Mouse (Mus musculus) G1E (cell line): ENCODE data around the gene Tubd1. TPM values are rescaled to one million over a fixed set of nuclear protein-coding genes. Genes with fewer than 3 reads are reported as not detected.

Experiments
- ATAC-seq: 2 replicates; pipeline ENCODE4 v1.8.0; 2016; ENCODE audit warnings: mild to moderate bottlenecking; ENCODE audit not compliant: insufficient number of reproducible peaks, poor library complexity, low FRiP score, severe bottlenecking; ENCODE audit errors: extremely low read depth
- DNase-seq: peaks from one replicate; pipeline ENCODE4 v3.0.0; 2012; ENCODE audit warnings: low spot score
- H3K27me3 ChIP-seq: 2 replicates; pipeline ENCODE4 v1.6.1; 2012; ENCODE audit warnings: mild to moderate bottlenecking, low read length, inconsistent platforms; ENCODE audit not compliant: insufficient read depth
- H3K36me3 ChIP-seq: replicated peaks from 2 replicates; pipeline ENCODE3; 2012; ENCODE audit warnings: mild to moderate bottlenecking, inconsistent platforms
- H3K4me1 ChIP-seq: 2 replicates; pipeline ENCODE4 v1.6.1; 2012; ENCODE audit warnings: low read depth, low read length, inconsistent platforms, mixed read lengths; ENCODE audit not compliant: insufficient read depth
- H3K4me3 ChIP-seq: 2 replicates; pipeline ENCODE4 v1.5.1; 2012; ENCODE audit warnings: low read depth, mild to moderate bottlenecking, inconsistent platforms, low read length, moderate library complexity, mixed read lengths
- H3K9me3 ChIP-seq: replicated peaks from 2 replicates; pipeline ENCODE4 v1.6.1; 2012; ENCODE audit warnings: inconsistent platforms
- CTCF ChIP-seq: IDR thresholded peaks from 2 replicates; pipeline ENCODE4 v1.5.1; 2012; ENCODE audit warnings: low read depth, low read length, inconsistent platforms, mixed read lengths
- GATA1 ChIP-seq: IDR thresholded peaks from 2 replicates; pipeline ENCODE4 v1.6.1; 2012; ENCODE audit warnings: borderline replicate concordance, low read length, inconsistent platforms, mixed read lengths
- GATA2 ChIP-seq: IDR thresholded peaks from 2 replicates; pipeline ENCODE4 v1.6.1; 2012; ENCODE audit warnings: low read depth, low read length, inconsistent platforms, borderline replicate concordance
- POLR2AphosphoS5 ChIP-seq: IDR thresholded peaks from 2 replicates; pipeline ENCODE4 v1.6.1; 2012; ENCODE audit warnings: low read depth, low read length, inconsistent platforms; ENCODE audit not compliant: insufficient replicate concordance
- TAL1 ChIP-seq: conservative IDR thresholded peaks from 2 replicates; pipeline ENCODE4 v1.6.1; 2012; ENCODE audit warnings: low read depth, low read length, inconsistent platforms, mixed read lengths
- polyA plus RNA-seq: library from polyadenylated mRNA; stranded (reverse); fragments of >175 nt; gene quantifications from 2 replicates; pipeline ENCODE4 v1.2.3, GENCODE M21; 2012
- total RNA-seq, 2 experiments: library from RNA; stranded (forward) in 1 of 2; stranded (reverse) in 1 of 2; fragments of 200-1000 nt in 1 of 2; fragments of >200 nt in 1 of 2; fragmentation: Nextera tagmentation in 1 of 2; gene quantifications; 2 replicates each; pipeline ENCODE4 v1.2.3; 2014 to 2017

Gene Tubd1
- total and polyA plus RNA-seq, 3 experiments: 0.29 to 11.7 (median 10.6) TPM

- Histone ChIP-seq H3K4me3 (no peak overlapping the region), H3K9me3 (no peaks in the 10 kb centered on the region), H3K36me3 (peaks cover 40% of the 10 kb centered on the region), H3K27me3 (no peaks in the 10 kb centered on the region), H3K4me1 (peaks cover 66% of the 10 kb centered on the region)
- DNase-seq: no peak
- ATAC-seq: no peak
- TF ChIP-seq CTCF (no peak), POLR2AphosphoS5 (0 out of 2 replicates have a peak, but pooled peaks have one; percentile 42)
Observed at GRCm38 (mm10) chr11:86582543-86583260, 37.9 kb downstream of the Tubd1 start.

GRCm38 (mm10) chr11:86583313-86583825, 38.6 kb downstream of the Tubd1 start:
- no peak for DNase-seq
- no peak for TF ChIP-seq GATA1
- TF ChIP-seq TAL1: no peak
- no peak for TF ChIP-seq CTCF
- TF ChIP-seq GATA2: no peak
- no peak for TF ChIP-seq POLR2AphosphoS5
- peaks cover 40% of the 10 kb centered on the region for H3K36me3 ChIP-seq
- H3K4me1 ChIP-seq: peaks cover 67% of the 10 kb centered on the region
- H3K4me3 ChIP-seq: no peak overlapping the region
- no peaks in the 10 kb centered on the region for H3K27me3 ChIP-seq
- H3K9me3 ChIP-seq: no peaks in the 10 kb centered on the region
- ATAC-seq: no peak

GRCm38 (mm10) chr11:86583990-86584897, 39.5 kb downstream of the Tubd1 start:
- peak overlapping the region; percentile 69 for H3K4me3 ChIP-seq
- no peaks in the 10 kb centered on the region for H3K27me3 ChIP-seq
- DNase-seq: no peak
- H3K9me3 ChIP-seq: no peaks in the 10 kb centered on the region
- H3K36me3 ChIP-seq: peaks cover 39% of the 10 kb centered on the region
- no peak for ATAC-seq
- no peak for TF ChIP-seq GATA2
- no peak for TF ChIP-seq GATA1
- TF ChIP-seq POLR2AphosphoS5: no peak
- TF ChIP-seq CTCF: no peak
- TF ChIP-seq TAL1: no peak
- peaks cover 69% of the 10 kb centered on the region for H3K4me1 ChIP-seq

GRCm38 (mm10) chr11:86584898-86585597, 40.3 kb downstream of the Tubd1 start:
- ATAC-seq (no peak), DNase-seq (no peak)
- H3K4me1 ChIP-seq: peaks cover 66% of the 10 kb centered on the region
- no peaks in the 10 kb centered on the region for H3K9me3 ChIP-seq
- H3K36me3 ChIP-seq: peaks cover 39% of the 10 kb centered on the region
- H3K27me3 ChIP-seq: no peaks in the 10 kb centered on the region
- H3K4me3 ChIP-seq: peak overlapping the region; percentile 69
- TF ChIP-seq GATA2: no peak
- TF ChIP-seq GATA1: no peak
- no peak for TF ChIP-seq POLR2AphosphoS5
- no peak for TF ChIP-seq TAL1
- no peak for TF ChIP-seq CTCF

GRCm38 (mm10) chr11:86585598-86585984, 40.8 kb downstream of the Tubd1 start:
- H3K36me3 ChIP-seq: peaks cover 40% of the 10 kb centered on the region
- peaks cover 63% of the 10 kb centered on the region for H3K4me1 ChIP-seq
- H3K27me3 ChIP-seq: no peaks in the 10 kb centered on the region
- H3K4me3 ChIP-seq: peak overlapping the region; percentile 69
- DNase-seq: no peak
- ATAC-seq: no peak
- TF ChIP-seq GATA2: no peak
- no peak for TF ChIP-seq TAL1
- no peak for TF ChIP-seq GATA1
- no peak for TF ChIP-seq POLR2AphosphoS5
- TF ChIP-seq CTCF: no peak
- H3K9me3 ChIP-seq: no peaks in the 10 kb centered on the region
